Mouse (Mus musculus): ENCODE measurements at regions not wholly inside any gene's neighbourhood (a gene's known extent, or its start where the extent isn't known, plus 50 kb on each side); places are given as distances from the start of the nearest gene placed in this dataset.

DNA sequence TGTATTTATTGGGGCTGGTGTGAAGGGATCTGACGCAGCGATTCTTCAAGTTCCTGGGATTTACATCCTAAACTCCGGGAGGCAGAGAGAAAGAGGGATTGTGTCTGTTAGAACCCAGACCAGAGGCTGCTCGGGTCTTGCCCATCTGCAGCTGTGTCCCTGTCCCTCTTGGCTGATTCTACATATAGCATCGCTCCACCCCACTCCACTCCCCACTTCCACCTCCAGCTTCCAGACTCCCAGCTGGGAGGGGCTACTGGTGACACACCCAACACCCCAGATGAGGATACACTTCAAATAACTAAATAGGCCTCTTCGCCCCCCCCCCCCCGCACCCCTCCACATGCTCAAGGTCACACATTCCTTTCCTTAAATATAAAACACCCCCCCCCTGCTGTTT is 85.1 kb upstream of the Smyd2 start:
- H3K4me3 ChIP-seq = no peak overlapping the region
- no peak overlapping the region for H3K4me2 ChIP-seq (ENCODE audit: low read depth)
- no peak overlapping the region for H3ac ChIP-seq (ENCODE audit: control insufficient read depth, insufficient read length)
- no peaks in the 10 kb centered on the region for H3K36me3 ChIP-seq (ENCODE audit: control insufficient read depth, insufficient read depth)
- H3K27me3 ChIP-seq (ENCODE audit: control insufficient read depth, insufficient read depth, insufficient read length) = no peaks in the 10 kb centered on the region
- no peaks in the 10 kb centered on the region for H3K79me2 ChIP-seq (ENCODE audit: control insufficient read depth, insufficient read depth)
- TF ChIP-seq CEBPB (IDR thresholded peaks at IDR 0.05; ENCODE audit: insufficient read depth, poor library complexity, severe bottlenecking) (no peak), E2F4 (IDR thresholded peaks at IDR 0.05; ENCODE audit: insufficient read depth) (no peak), TCF12 (IDR thresholded peaks at IDR 0.05; ENCODE audit: insufficient read depth, poor library complexity, severe bottlenecking) (no peak), USF1 (IDR thresholded peaks at IDR 0.05; ENCODE audit: low read depth) (no peak), TCF3 (IDR thresholded peaks at IDR 0.05; ENCODE audit: insufficient read length, low read depth) (no peak), MYOG (IDR thresholded peaks at IDR 0.05; ENCODE audit: control insufficient read depth in 1 of 3, insufficient read depth in 1 of 3, insufficient read length in 2 of 3, low read depth in 2 of 3) (no peak), SRF (IDR thresholded peaks at IDR 0.05; ENCODE audit: control insufficient read depth, insufficient read length, low read depth) (no peak), REST (IDR thresholded peaks at IDR 0.05; ENCODE audit: insufficient read depth, insufficient read length) (no peak), MYOD1 (IDR thresholded peaks at IDR 0.05; ENCODE audit: control insufficient read depth in 1 of 3, insufficient read length in 2 of 3, low read depth in 2 of 3) (no peak), MAX (IDR thresholded peaks at IDR 0.05; ENCODE audit: low read depth) (no peak), POLR2A (IDR thresholded peaks at IDR 0.05; ENCODE audit: insufficient read length, low read depth) (no peak), POLR2AphosphoS2 (IDR thresholded peaks at IDR 0.05; ENCODE audit: insufficient read length, low read depth) (no peak)

DNA sequence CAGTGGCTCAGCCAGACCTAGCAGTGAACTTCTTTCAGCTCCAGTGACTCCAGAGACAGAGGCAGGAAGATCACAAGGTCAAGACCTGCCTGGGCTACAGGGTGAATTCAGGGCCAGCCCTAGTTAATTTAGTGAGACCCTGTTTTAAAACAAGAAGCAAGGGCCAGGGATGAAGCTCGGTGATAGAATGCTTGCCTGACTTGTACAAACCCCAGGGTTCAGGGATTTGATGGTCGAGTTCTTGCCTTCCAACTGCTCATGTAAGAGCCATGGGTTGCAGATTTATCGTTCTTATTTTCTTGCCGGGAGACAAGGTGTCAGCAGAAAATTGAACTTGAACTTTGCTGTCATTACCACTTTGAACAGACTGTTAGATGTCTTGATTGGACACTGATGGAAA is 78.9 kb upstream of the Smyd2 start:
- TF ChIP-seq SRF (IDR thresholded peaks at IDR 0.05; ENCODE audit: control insufficient read depth, insufficient read length, low read depth) (no peak), TCF3 (IDR thresholded peaks at IDR 0.05; ENCODE audit: insufficient read length, low read depth) (no peak), CEBPB (IDR thresholded peaks at IDR 0.05; ENCODE audit: insufficient read depth, poor library complexity, severe bottlenecking) (no peak), MYOD1 (IDR thresholded peaks at IDR 0.05; ENCODE audit: control insufficient read depth in 1 of 3, insufficient read length in 2 of 3, low read depth in 2 of 3) (no peak), USF1 (IDR thresholded peaks at IDR 0.05; ENCODE audit: low read depth) (no peak), TCF12 (IDR thresholded peaks at IDR 0.05; ENCODE audit: insufficient read depth, poor library complexity, severe bottlenecking) (no peak), POLR2AphosphoS2 (IDR thresholded peaks at IDR 0.05; ENCODE audit: insufficient read length, low read depth) (no peak), REST (IDR thresholded peaks at IDR 0.05; ENCODE audit: insufficient read depth, insufficient read length) (no peak), POLR2A (IDR thresholded peaks at IDR 0.05; ENCODE audit: insufficient read length, low read depth) (no peak)
- Histone ChIP-seq H3K4me2 (ENCODE audit: low read depth) (no peak overlapping the region), H3K79me2 (ENCODE audit: control insufficient read depth, insufficient read depth) (no peaks in the 10 kb centered on the region)

DNA sequence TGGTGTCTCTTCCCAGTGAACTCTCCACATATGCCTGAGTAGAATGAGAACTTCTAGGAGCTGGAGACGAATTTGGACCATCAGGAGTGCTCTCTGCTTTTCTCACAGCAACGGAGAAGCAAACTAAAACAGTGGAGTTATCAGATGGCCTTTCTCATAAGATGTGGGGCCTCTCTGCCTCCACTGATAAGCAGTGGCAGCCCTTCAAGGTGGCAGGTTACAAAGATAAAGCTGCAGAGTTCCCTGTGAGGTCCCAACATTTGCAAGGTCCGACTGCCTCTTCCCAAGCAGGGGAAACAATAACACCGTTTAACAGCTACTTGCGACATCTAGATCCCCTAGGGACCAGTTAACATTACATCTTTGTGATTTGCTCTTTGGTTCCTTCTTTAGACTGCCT is 71.5 kb upstream of the Smyd2 start:
- H3K4me3 ChIP-seq = no peak overlapping the region
- TF ChIP-seq POLR2A (IDR thresholded peaks at IDR 0.05; ENCODE audit: insufficient read length, low read depth) (no peak), MAX (IDR thresholded peaks at IDR 0.05; ENCODE audit: low read depth) (no peak), USF1 (IDR thresholded peaks at IDR 0.05; ENCODE audit: low read depth) (no peak), TCF3 (IDR thresholded peaks at IDR 0.05; ENCODE audit: insufficient read length, low read depth) (no peak)
- no peaks in the 10 kb centered on the region for H3K79me2 ChIP-seq (ENCODE audit: control insufficient read depth, insufficient read depth)
- H3ac ChIP-seq (ENCODE audit: control insufficient read depth, insufficient read length) = no peak overlapping the region
- no peaks in the 10 kb centered on the region for H3K36me3 ChIP-seq (ENCODE audit: control insufficient read depth, insufficient read depth)
- H3K27me3 ChIP-seq (ENCODE audit: control insufficient read depth, insufficient read depth, insufficient read length) = peaks cover 21% of the 10 kb centered on the region
- no peak overlapping the region for H3K4me2 ChIP-seq (ENCODE audit: low read depth)

More for the DNA sequence above, 78.9 kb upstream of the Smyd2 start:
- H3K36me3 ChIP-seq (ENCODE audit: control insufficient read depth, insufficient read depth) = no peaks in the 10 kb centered on the region
- H3K4me3 ChIP-seq = no peak overlapping the region
- H3K27me3 ChIP-seq (ENCODE audit: control insufficient read depth, insufficient read depth, insufficient read length) = no peaks in the 10 kb centered on the region
- no peak overlapping the region for H3ac ChIP-seq (ENCODE audit: control insufficient read depth, insufficient read length)

DNA sequence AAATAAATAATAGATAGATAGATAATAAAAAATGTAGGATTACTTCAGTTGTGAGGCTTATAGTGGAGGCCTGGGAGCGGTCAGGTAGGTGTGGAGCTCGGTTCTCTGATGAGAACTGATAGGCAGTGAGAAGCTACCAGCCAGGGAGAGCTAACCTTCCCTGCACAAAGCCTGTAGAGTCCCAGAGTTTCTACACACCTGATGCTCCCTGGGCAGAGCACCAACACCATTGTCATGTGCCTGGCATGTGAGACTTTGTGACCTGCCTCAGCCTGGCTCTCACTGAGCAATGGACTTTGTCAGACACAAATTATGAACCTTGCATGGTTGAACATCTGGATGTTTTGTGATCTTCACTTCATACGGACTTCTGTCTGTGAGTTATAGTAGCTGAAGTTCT is 71.1 kb upstream of the Smyd2 start:
- Histone ChIP-seq H3K4me3 (no peak overlapping the region), H3ac (ENCODE audit: control insufficient read depth, insufficient read length) (no peak overlapping the region), H3K79me2 (ENCODE audit: control insufficient read depth, insufficient read depth) (no peaks in the 10 kb centered on the region), H3K4me2 (ENCODE audit: low read depth) (no peak overlapping the region), H3K27me3 (ENCODE audit: control insufficient read depth, insufficient read depth, insufficient read length) (peaks cover 26% of the 10 kb centered on the region), H3K36me3 (ENCODE audit: control insufficient read depth, insufficient read depth) (no peaks in the 10 kb centered on the region)
- TF ChIP-seq TCF12 (IDR thresholded peaks at IDR 0.05; ENCODE audit: insufficient read depth, poor library complexity, severe bottlenecking) (no peak), POLR2A (IDR thresholded peaks at IDR 0.05; ENCODE audit: insufficient read length, low read depth) (no peak), MYOD1 (IDR thresholded peaks at IDR 0.05; ENCODE audit: control insufficient read depth in 1 of 3, insufficient read length in 2 of 3, low read depth in 2 of 3) (no peak), MYOG (IDR thresholded peaks at IDR 0.05; ENCODE audit: control insufficient read depth in 1 of 3, insufficient read depth in 1 of 3, insufficient read length in 2 of 3, low read depth in 2 of 3) (no peak), TCF3 (IDR thresholded peaks at IDR 0.05; ENCODE audit: insufficient read length, low read depth) (no peak)

DNA sequence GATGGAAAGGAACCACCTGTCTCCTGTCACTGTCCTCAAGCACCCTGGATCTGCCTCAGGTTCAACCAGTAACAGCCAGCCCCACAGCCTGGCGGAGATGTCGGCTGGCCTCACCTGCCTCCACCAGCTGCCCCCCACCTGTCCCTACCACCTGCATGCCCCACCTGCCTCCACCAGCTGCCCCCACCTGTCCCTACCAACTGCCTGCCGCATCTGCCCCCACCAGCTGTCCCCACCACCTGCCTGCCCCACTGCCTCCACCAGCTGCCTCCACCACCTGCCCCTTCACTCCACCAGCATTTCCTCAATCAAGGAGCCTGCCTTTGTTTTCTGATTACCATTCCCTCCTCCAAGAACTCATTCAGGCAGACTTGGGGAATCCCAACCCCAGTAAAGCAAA is 68.9 kb upstream of the Smyd2 start:
- no peaks in the 10 kb centered on the region for H3K79me2 ChIP-seq (ENCODE audit: control insufficient read depth, insufficient read depth)
- H3K4me2 ChIP-seq (ENCODE audit: low read depth) = no peak overlapping the region
- H3K36me3 ChIP-seq (ENCODE audit: control insufficient read depth, insufficient read depth) = no peaks in the 10 kb centered on the region
- TF ChIP-seq TCF3 (IDR thresholded peaks at IDR 0.05; ENCODE audit: insufficient read length, low read depth) (peak; percentile 78), CEBPB (IDR thresholded peaks at IDR 0.05; ENCODE audit: insufficient read depth, poor library complexity, severe bottlenecking) (no peak), REST (IDR thresholded peaks at IDR 0.05; ENCODE audit: insufficient read depth, insufficient read length) (no peak), POLR2A (IDR thresholded peaks at IDR 0.05; ENCODE audit: insufficient read length, low read depth) (no peak), MYOG (IDR thresholded peaks at IDR 0.05; ENCODE audit: control insufficient read depth in 1 of 3, insufficient read depth in 1 of 3, insufficient read length in 2 of 3, low read depth in 2 of 3) (peak in 2 of 3 experiments; percentile 52 to 84), MAX (IDR thresholded peaks at IDR 0.05; ENCODE audit: low read depth) (no peak), MYOD1 (IDR thresholded peaks at IDR 0.05; ENCODE audit: control insufficient read depth in 1 of 3, insufficient read length in 2 of 3, low read depth in 2 of 3) (peak in 2 of 3 experiments; percentile 52 to 79)
- no peak overlapping the region for H3ac ChIP-seq (ENCODE audit: control insufficient read depth, insufficient read length)
- peaks cover 34% of the 10 kb centered on the region for H3K27me3 ChIP-seq (ENCODE audit: control insufficient read depth, insufficient read depth, insufficient read length)
- H3K4me3 ChIP-seq = no peak overlapping the region
